Mouse (Mus musculus): ENCODE measurements at regions not wholly inside any gene's neighbourhood (a gene's known extent, or its start where the extent isn't known, plus 50 kb on each side); places are given as distances from the start of the nearest gene placed in this dataset.

DNA sequence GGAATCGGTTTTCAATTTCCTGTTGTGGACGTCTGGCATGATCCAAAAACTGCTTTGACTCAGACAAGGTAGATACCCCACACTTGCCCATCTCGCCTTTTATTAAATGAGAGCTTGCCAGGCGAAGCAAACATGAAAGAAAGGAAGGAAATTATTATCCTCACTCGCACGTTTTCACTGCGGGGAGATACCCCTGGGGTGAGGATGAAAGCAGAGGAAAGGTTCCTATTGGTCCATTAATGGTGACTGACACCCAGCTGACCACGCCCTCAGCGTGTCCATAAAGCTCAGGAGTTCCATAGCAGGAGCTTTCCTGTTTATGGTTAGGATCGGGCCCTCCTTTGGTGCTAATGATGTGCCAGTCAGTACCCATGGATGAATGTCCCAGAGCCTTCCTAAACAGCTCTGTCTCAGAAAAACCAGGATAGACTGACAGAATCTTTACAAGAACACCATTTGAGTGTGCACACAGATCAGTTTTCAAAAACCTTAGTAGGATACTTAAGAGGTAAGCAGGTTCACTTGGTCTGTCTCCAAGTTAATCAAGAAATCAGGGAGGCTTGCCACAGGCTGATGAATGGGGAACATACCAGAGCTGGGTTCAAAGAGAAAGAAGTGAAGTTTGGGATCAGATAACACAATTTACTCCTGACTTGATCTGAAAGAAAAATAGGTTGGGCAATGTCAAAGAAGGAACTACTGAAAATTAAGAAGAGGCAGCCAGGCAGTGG lies 130.7 kb upstream of the Nebl start:
- Histone ChIP-seq H3K4me2 (ENCODE audit: low read length) (peak overlapping the region; percentile 36), H3K27ac (no peak overlapping the region), H3K36me3 (ENCODE audit: insufficient read depth, low read length) (no peaks in the 10 kb centered on the region), H3K4me3 (replicated peaks; ENCODE audit: low read depth, low read length) (no peak overlapping the region), H3K9ac (ENCODE audit: low read depth, low read length) (no peak overlapping the region), H3K9me3 (replicated peaks; ENCODE audit: low read length) (no peaks in the 10 kb centered on the region), H3K27me3 (ENCODE audit: insufficient read depth, low read length) (no peaks in the 10 kb centered on the region), H3K4me1 (replicated peaks; ENCODE audit: insufficient read depth, low read length) (peaks cover 15% of the 10 kb centered on the region)
- peak; percentile 66 for DNase-seq (ENCODE audit: low spot score)
- no peak for TF ChIP-seq CTCF (IDR thresholded peaks at IDR 0.05; ENCODE audit: low read depth)
- ATAC-seq (replicated peaks; ENCODE audit: low FRiP score, low read depth), result peak; percentile 66; the same call in 1 of the 2 replicates
- 9% methylated on average over 10 of the region's 10 CpGs for WGBS

DNA sequence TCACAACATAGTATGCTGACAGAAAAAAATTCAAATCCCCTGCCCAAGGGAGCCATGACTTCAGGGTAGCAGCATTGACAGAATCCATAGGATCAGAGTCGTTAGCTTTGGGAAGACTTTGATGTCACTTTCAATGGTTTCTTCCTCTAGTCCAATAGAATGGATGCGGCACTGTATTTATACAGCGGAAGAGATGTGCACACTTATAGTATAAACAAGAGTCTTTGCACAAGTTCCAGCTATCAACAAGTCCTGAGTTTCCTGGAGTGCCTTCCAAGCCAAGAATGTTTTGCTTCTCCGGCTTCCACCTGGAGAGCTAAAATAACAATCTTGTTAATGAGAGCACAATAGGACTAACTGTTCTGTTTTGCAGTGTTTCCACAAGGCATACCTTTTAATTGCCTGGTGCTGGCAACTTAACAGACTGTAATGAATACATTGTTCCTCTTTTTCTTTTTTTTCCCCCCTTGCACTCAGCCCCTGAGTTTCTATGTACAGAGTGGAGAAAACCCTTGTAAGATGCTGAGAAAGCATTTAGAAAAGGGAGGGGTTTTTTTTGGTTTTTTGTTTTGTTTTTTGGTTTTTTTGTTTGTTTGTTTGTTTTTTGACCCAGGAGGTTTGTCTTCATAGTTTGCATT lies 129.8 kb upstream of the Nebl start:
- Histone ChIP-seq H3K27me3 (ENCODE audit: insufficient read depth, low read length) (no peaks in the 10 kb centered on the region), H3K4me3 (replicated peaks; ENCODE audit: low read depth, low read length) (no peak overlapping the region), H3K9me3 (replicated peaks; ENCODE audit: low read length) (no peaks in the 10 kb centered on the region), H3K27ac (no peak overlapping the region), H3K9ac (ENCODE audit: low read depth, low read length) (no peak overlapping the region), H3K4me1 (replicated peaks; ENCODE audit: insufficient read depth, low read length) (peaks cover 15% of the 10 kb centered on the region), H3K4me2 (ENCODE audit: low read length) (peak overlapping the region; percentile 36), H3K36me3 (ENCODE audit: insufficient read depth, low read length) (no peaks in the 10 kb centered on the region)
- DNase-seq (ENCODE audit: low spot score) (no peak), ATAC-seq (replicated peaks; ENCODE audit: low FRiP score, low read depth) (no peak)
- no peak for TF ChIP-seq CTCF (IDR thresholded peaks at IDR 0.05; ENCODE audit: low read depth)
- WGBS, result 37% methylated on average over 4 of the region's 4 CpGs

DNA sequence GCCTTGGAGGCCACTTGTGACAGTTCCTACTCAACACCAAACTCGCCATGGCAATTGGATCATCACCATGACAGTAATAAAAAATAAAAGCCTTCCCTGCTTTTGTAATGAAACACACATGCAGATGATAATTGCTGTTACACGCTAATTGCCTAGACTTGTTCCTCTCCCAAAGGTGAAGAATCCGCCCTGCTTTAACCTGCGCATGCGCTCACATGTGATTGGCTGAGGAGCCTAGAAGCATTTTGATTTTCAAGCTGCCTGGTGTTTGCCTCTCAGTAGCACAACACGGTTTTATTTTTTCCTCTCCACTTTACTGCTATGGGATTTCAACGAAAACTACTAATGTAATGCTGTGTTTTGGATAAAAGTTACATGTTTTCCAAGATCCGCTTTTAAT lies 128.0 kb upstream of the Nebl start:
- no peak for TF ChIP-seq CTCF (IDR thresholded peaks at IDR 0.05; ENCODE audit: low read depth)

DNA sequence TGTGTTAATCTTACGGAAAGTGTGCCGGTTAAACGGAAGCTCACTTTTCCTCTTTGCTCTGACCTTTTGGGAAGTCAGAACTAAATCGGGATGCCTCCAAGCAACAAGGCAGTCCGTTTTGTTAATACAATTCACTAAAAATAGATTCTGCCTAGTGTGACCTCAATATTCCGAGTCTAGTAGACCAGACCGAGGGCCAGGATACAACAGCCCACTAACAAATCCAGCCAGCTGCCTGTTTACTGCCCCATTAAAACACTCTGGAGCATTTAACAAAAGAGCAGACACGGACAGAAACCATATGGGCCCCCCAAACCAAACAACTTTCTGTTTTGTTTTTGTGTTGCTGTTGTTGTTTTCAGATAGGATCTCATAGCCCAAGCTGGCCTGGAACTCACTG lies 127.1 kb upstream of the Nebl start:
- H3K27ac ChIP-seq, result peak overlapping the region; percentile 11; the same call in 1 of the 2 replicates
- no peak overlapping the region for H3K9ac ChIP-seq (ENCODE audit: low read depth, low read length)
- no peak overlapping the region for H3K4me3 ChIP-seq (replicated peaks; ENCODE audit: low read depth, low read length)
- DNase-seq (ENCODE audit: low spot score) (peak; percentile 52), ATAC-seq (replicated peaks; ENCODE audit: low FRiP score, low read depth) (no peak)
- H3K9me3 ChIP-seq (replicated peaks; ENCODE audit: low read length), result no peaks in the 10 kb centered on the region
- H3K4me1 ChIP-seq (replicated peaks; ENCODE audit: insufficient read depth, low read length), result peaks cover 15% of the 10 kb centered on the region
- TF ChIP-seq CTCF (IDR thresholded peaks at IDR 0.05; ENCODE audit: low read depth), result no peak
- H3K36me3 ChIP-seq (ENCODE audit: insufficient read depth, low read length), result no peaks in the 10 kb centered on the region
- WGBS, result 43% methylated on average over 8 of the region's 8 CpGs
- H3K4me2 ChIP-seq (ENCODE audit: low read length), result 0 out of 2 replicates have a peak overlapping the region, but pooled peaks have one; percentile 5
- no peaks in the 10 kb centered on the region for H3K27me3 ChIP-seq (ENCODE audit: insufficient read depth, low read length)

More for the DNA sequence above, 128.0 kb upstream of the Nebl start:
- 92% methylated on average over 8 of the region's 8 CpGs for WGBS
- no peak for DNase-seq (ENCODE audit: low spot score)
- no peaks in the 10 kb centered on the region for H3K9me3 ChIP-seq (replicated peaks; ENCODE audit: low read length)
- no peak for ATAC-seq (replicated peaks; ENCODE audit: low FRiP score, low read depth)
- H3K27me3 ChIP-seq (ENCODE audit: insufficient read depth, low read length), result no peaks in the 10 kb centered on the region
- peaks cover 15% of the 10 kb centered on the region for H3K4me1 ChIP-seq (replicated peaks; ENCODE audit: insufficient read depth, low read length)
- no peaks in the 10 kb centered on the region for H3K36me3 ChIP-seq (ENCODE audit: insufficient read depth, low read length)
- no peak overlapping the region for H3K4me3 ChIP-seq (replicated peaks; ENCODE audit: low read depth, low read length)
- no peak overlapping the region for H3K9ac ChIP-seq (ENCODE audit: low read depth, low read length)
- no peak overlapping the region for H3K4me2 ChIP-seq (ENCODE audit: low read length)
- H3K27ac ChIP-seq, result no peak overlapping the region

DNA sequence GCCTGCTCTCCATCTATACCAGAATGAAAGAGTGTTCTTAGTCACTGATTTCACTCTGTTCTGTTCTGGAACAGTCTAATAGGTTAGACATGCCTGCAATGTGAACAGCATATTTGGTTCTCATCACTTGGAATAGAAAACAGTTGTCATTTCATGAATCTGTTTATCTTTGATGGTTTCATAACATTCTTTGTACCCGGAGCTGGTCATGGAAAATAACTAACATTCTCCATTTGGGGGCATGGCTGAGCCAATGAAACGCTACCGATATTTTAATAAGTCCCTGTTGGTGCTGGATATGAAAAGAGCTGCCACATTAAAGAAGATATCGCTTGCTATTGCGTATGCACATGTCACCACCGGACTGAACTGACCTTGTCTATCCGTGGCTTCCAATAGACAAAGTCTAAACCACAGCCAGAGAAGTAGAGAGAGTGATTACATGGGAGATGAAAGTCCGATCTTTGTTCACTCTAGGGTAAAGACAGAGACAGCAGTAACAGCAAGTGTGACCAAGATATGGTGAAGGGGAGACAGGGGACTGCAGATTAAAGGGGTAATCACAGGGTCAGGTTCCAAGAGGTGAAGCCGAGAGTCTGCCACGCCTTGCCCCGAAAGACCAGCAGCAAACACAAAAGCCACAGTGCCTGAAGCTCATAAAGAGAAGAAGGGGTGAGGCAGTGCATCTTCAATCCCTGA lies 124.5 kb upstream of the Nebl start:
- no peaks in the 10 kb centered on the region for H3K27me3 ChIP-seq (ENCODE audit: insufficient read depth, low read length)
- H3K27ac ChIP-seq, result no peak overlapping the region
- no peak for TF ChIP-seq CTCF (IDR thresholded peaks at IDR 0.05; ENCODE audit: low read depth)
- ATAC-seq (replicated peaks; ENCODE audit: low FRiP score, low read depth), result no peak
- WGBS, result 88% methylated on average over 11 of the region's 11 CpGs
- DNase-seq (ENCODE audit: low spot score), result no peak
- no peaks in the 10 kb centered on the region for H3K36me3 ChIP-seq (ENCODE audit: insufficient read depth, low read length)
- H3K4me3 ChIP-seq (replicated peaks; ENCODE audit: low read depth, low read length), result no peak overlapping the region
- peaks cover 10% of the 10 kb centered on the region; the same call in 1 of the 2 replicates for H3K4me1 ChIP-seq (replicated peaks; ENCODE audit: insufficient read depth, low read length)
- no peak overlapping the region for H3K4me2 ChIP-seq (ENCODE audit: low read length)
- H3K9me3 ChIP-seq (replicated peaks; ENCODE audit: low read length), result no peaks in the 10 kb centered on the region
- H3K9ac ChIP-seq (ENCODE audit: low read depth, low read length), result no peak overlapping the region

DNA sequence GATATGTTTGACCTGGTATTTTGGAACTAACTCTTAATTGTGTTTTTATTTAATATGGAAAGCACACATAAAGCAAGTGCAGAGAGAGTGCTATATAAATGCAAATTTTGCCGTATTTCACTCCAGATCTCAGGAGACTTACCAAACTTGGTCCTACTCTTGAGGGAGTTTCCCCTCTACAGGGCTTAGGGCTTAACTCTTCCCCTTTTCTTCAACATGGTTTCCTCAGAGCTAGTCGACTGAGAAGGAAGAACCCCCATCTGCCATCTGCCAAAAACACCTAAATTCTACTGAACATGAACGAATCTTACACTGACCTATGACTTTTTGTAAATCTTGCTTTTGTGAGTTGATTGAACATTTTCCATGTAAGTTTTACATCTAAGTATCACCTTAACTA lies 122.8 kb upstream of the Nebl start:
- no peak for TF ChIP-seq CTCF (IDR thresholded peaks at IDR 0.05; ENCODE audit: low read depth)
- Histone ChIP-seq H3K27ac (no peak overlapping the region), H3K4me3 (replicated peaks; ENCODE audit: low read depth, low read length) (no peak overlapping the region), H3K36me3 (ENCODE audit: insufficient read depth, low read length) (no peaks in the 10 kb centered on the region), H3K9me3 (replicated peaks; ENCODE audit: low read length) (no peaks in the 10 kb centered on the region), H3K4me2 (ENCODE audit: low read length) (no peak overlapping the region), H3K4me1 (replicated peaks; ENCODE audit: insufficient read depth, low read length) (peaks cover 6% of the 10 kb centered on the region; the same call in 1 of the 2 replicates), H3K9ac (ENCODE audit: low read depth, low read length) (no peak overlapping the region), H3K27me3 (ENCODE audit: insufficient read depth, low read length) (no peaks in the 10 kb centered on the region)
- WGBS, result 38% methylated on average over 3 of the region's 3 CpGs
- ATAC-seq (replicated peaks; ENCODE audit: low FRiP score, low read depth) (no peak), DNase-seq (ENCODE audit: low spot score) (no peak)

All from kidney, postnatal 0 days (tissue).